Mouse (Mus musculus) MEL (cell line): ENCODE measurements at regions not wholly inside any gene's neighbourhood (a gene's known extent, or its start where the extent isn't known, plus 50 kb on each side); places are given as distances from the start of the nearest gene placed in this dataset.

Experiments used
- DNase-seq: peaks from one replicate; pipeline ENCODE4 v3.0.0; 2011; ENCODE audit warnings: low read depth, low spot score
- H3K27ac ChIP-seq: 2 replicates; pipeline ENCODE4 v1.5.1; 2012; ENCODE audit warnings: low read depth, mild to moderate bottlenecking, control low read depth, low read length, moderate library complexity; ENCODE audit not compliant: control insufficient read depth
- H3K27me3 ChIP-seq, 2 experiments: fragments of 150-350 bp in 1 of 2; sonication (generic) in 1 of 2; 2 replicates each; pipeline ENCODE4 v1.6.1; 2012; ENCODE audit warnings: low read length in 2 of 2, mild to moderate bottlenecking in 2 of 2, improper control_type of control experiment in 1 of 2, moderate library complexity in 1 of 2; ENCODE audit not compliant: insufficient read depth in 2 of 2, control insufficient read depth in 1 of 2
- H3K36me3 ChIP-seq, 2 experiments: 2 replicates each; pipeline ENCODE4 v1.6.1; 2012 to 2014; ENCODE audit warnings: low read length in 2 of 2, improper control_type of control experiment in 1 of 2, inconsistent platforms in 1 of 2, mild to moderate bottlenecking in 1 of 2; ENCODE audit not compliant: insufficient read depth in 2 of 2, control insufficient read depth in 1 of 2
- H3K4me1 ChIP-seq, 2 experiments: fragments of 150-350 bp in 1 of 2; sonication (generic) in 1 of 2; 2 replicates each; pipeline ENCODE4 v1.6.1; 2012; ENCODE audit warnings: low read length in 2 of 2, improper control_type of control experiment in 1 of 2, mild to moderate bottlenecking in 1 of 2; ENCODE audit not compliant: insufficient read depth in 2 of 2, control insufficient read depth in 1 of 2
- H3K4me3 ChIP-seq, 2 experiments: fragments of 150-350 bp in 1 of 2; sonication (generic) in 1 of 2; 2 replicates each; pipeline ENCODE4 v1.5.1; 2012; ENCODE audit warnings: low read depth in 2 of 2, low read length in 2 of 2, mild to moderate bottlenecking in 2 of 2, moderate library complexity in 2 of 2, control low read depth in 1 of 2, improper control_type of control experiment in 1 of 2; ENCODE audit not compliant: control insufficient read depth in 1 of 2, insufficient read depth in 1 of 2
- H3K79me2 ChIP-seq: 2 replicates; pipeline ENCODE4 v1.6.1; 2012; ENCODE audit warnings: mild to moderate bottlenecking, low read length, moderate library complexity; ENCODE audit not compliant: control insufficient read depth, poor library complexity, insufficient read depth
- H3K9ac ChIP-seq: 2 replicates; pipeline ENCODE4 v1.6.1; 2012; ENCODE audit warnings: low read depth, mild to moderate bottlenecking, control low read depth, low read length, moderate library complexity; ENCODE audit not compliant: control insufficient read depth, poor library complexity, severe bottlenecking
- H3K9me3 ChIP-seq: fragments of 150-350 bp; sonication (generic); replicated peaks from 2 replicates; pipeline ENCODE4 v1.6.1; 2012; ENCODE audit warnings: mild to moderate bottlenecking, low read length, improper control_type of control experiment, moderate library complexity; ENCODE audit not compliant: insufficient read depth
- BHLHE40 ChIP-seq: IDR thresholded peaks from 2 replicates; pipeline ENCODE4 v1.6.1; 2012; ENCODE audit warnings: low read depth, mild to moderate bottlenecking, inconsistent platforms, low read length, improper control_type of control experiment, borderline replicate concordance
- CHD1 ChIP-seq: IDR thresholded peaks from 2 replicates; pipeline ENCODE4 v1.6.1; 2012; ENCODE audit warnings: low read depth, mild to moderate bottlenecking, inconsistent platforms, low read length, improper control_type of control experiment
- CTCF ChIP-seq, 3 experiments: IDR thresholded peaks in 2 of 3; conservative IDR thresholded peaks in 1 of 3; 2 replicates each; pipeline ENCODE4 v1.5.1; 2011 to 2012; ENCODE audit warnings: low read length in 3 of 3, low read depth in 2 of 3, mild to moderate bottlenecking in 2 of 3, improper control_type of control experiment in 1 of 3, inconsistent platforms in 1 of 3, mixed read lengths in 1 of 3, moderate library complexity in 1 of 3; ENCODE audit not compliant: control insufficient read depth in 1 of 3, insufficient read depth in 1 of 3, poor library complexity in 1 of 3, severe bottlenecking in 1 of 3
- E2F4 ChIP-seq: IDR thresholded peaks from 2 replicates; pipeline ENCODE4 v1.6.1; 2011; ENCODE audit warnings: low read depth, low read length, improper control_type of control experiment, borderline replicate concordance
- ELF1 ChIP-seq: IDR thresholded peaks from 2 replicates; pipeline ENCODE4 v1.6.1; 2014; ENCODE audit warnings: low read depth, mild to moderate bottlenecking, inconsistent platforms, low read length, improper control_type of control experiment, moderate library complexity
- EP300 ChIP-seq, 2 experiments: IDR thresholded peaks; 2 replicates each; pipeline ENCODE4 v1.6.1; 2011; ENCODE audit warnings: improper control_type of control experiment in 2 of 2, low read length in 2 of 2, low read depth in 1 of 2, mild to moderate bottlenecking in 1 of 2
- ETS1 ChIP-seq: IDR thresholded peaks from 2 replicates; pipeline ENCODE4 v1.6.1; 2012; ENCODE audit warnings: low read depth, mild to moderate bottlenecking, inconsistent platforms, low read length, improper control_type of control experiment, moderate library complexity
- GABPA ChIP-seq: IDR thresholded peaks from 2 replicates; pipeline ENCODE4 v1.6.1; 2012; ENCODE audit warnings: low read depth, mild to moderate bottlenecking, inconsistent platforms, low read length, improper control_type of control experiment, moderate library complexity
- GATA1 ChIP-seq: IDR thresholded peaks from 2 replicates; pipeline ENCODE4 v1.6.1; 2011; ENCODE audit warnings: low read depth, low read length, improper control_type of control experiment
- HCFC1 ChIP-seq: IDR thresholded peaks from 2 replicates; pipeline ENCODE4 v1.6.1; 2012; ENCODE audit warnings: low read depth, mild to moderate bottlenecking, inconsistent platforms, low read length, improper control_type of control experiment, moderate library complexity
- JUND ChIP-seq: IDR thresholded peaks from 2 replicates; pipeline ENCODE4 v1.6.1; 2011; ENCODE audit warnings: low read depth, mild to moderate bottlenecking, improper control_type of control experiment, low read length
- MAZ ChIP-seq: IDR thresholded peaks from 2 replicates; pipeline ENCODE4 v1.6.1; 2012; ENCODE audit warnings: low read depth, mild to moderate bottlenecking, inconsistent platforms, low read length, improper control_type of control experiment
- MYC ChIP-seq: IDR thresholded peaks from 2 replicates; pipeline ENCODE4 v1.6.1; 2011; ENCODE audit warnings: low read depth, mild to moderate bottlenecking, low read length, improper control_type of control experiment, moderate library complexity
- POLR2AphosphoS5 ChIP-seq: IDR thresholded peaks from 2 replicates; pipeline ENCODE4 v1.6.1; 2012; ENCODE audit warnings: low read depth, borderline replicate concordance, mild to moderate bottlenecking, inconsistent platforms, low read length, moderate library complexity, mixed read lengths
- RAD21 ChIP-seq: IDR thresholded peaks from 2 replicates; pipeline ENCODE4 v1.6.1; 2011; ENCODE audit warnings: mild to moderate bottlenecking, low read depth, low read length, improper control_type of control experiment
- RCOR1 ChIP-seq: IDR thresholded peaks from 2 replicates; pipeline ENCODE4 v1.6.1; 2012; ENCODE audit warnings: low read depth, mild to moderate bottlenecking, inconsistent platforms, low read length, improper control_type of control experiment
- SIN3A ChIP-seq: IDR thresholded peaks from 2 replicates; pipeline ENCODE4 v1.6.1; 2012; ENCODE audit warnings: low read length, improper control_type of control experiment, inconsistent platforms
- TBP ChIP-seq: IDR thresholded peaks from 2 replicates; pipeline ENCODE4 v1.8.0; 2011; ENCODE audit warnings: low read depth, low read length, improper control_type of control experiment
- TCF12 ChIP-seq: IDR thresholded peaks from 2 replicates; pipeline ENCODE4 v1.6.1; 2014; ENCODE audit warnings: low read depth, mild to moderate bottlenecking, inconsistent platforms, low read length, improper control_type of control experiment, moderate library complexity
- UBTF ChIP-seq: IDR thresholded peaks from 2 replicates; pipeline ENCODE4 v1.6.1; 2012; ENCODE audit warnings: low read depth, mild to moderate bottlenecking, inconsistent platforms, low read length, improper control_type of control experiment, moderate library complexity, borderline replicate concordance; ENCODE audit not compliant: insufficient read depth
- USF1 ChIP-seq: IDR thresholded peaks from 2 replicates; pipeline ENCODE4 v1.6.1; 2014; ENCODE audit warnings: low read depth, mild to moderate bottlenecking, inconsistent platforms, low read length, improper control_type of control experiment, moderate library complexity
- USF2 ChIP-seq, 2 experiments: IDR thresholded peaks; 2 replicates each; pipeline ENCODE4 v1.6.1; 2011 to 2012; ENCODE audit warnings: improper control_type of control experiment in 2 of 2, low read length in 2 of 2, borderline replicate concordance in 1 of 2, inconsistent platforms in 1 of 2, low read depth in 1 of 2, mild to moderate bottlenecking in 1 of 2; ENCODE audit not compliant: insufficient read depth in 1 of 2
- ZC3H11A ChIP-seq: IDR thresholded peaks from 2 replicates; pipeline ENCODE4 v1.6.1; 2012; ENCODE audit warnings: low read depth, mild to moderate bottlenecking, inconsistent platforms, low read length, improper control_type of control experiment
- ZMIZ1 ChIP-seq: IDR thresholded peaks from 2 replicates; pipeline ENCODE4 v1.6.1; 2012; ENCODE audit warnings: low read depth, mild to moderate bottlenecking, inconsistent platforms, low read length, improper control_type of control experiment, moderate library complexity

DNA sequence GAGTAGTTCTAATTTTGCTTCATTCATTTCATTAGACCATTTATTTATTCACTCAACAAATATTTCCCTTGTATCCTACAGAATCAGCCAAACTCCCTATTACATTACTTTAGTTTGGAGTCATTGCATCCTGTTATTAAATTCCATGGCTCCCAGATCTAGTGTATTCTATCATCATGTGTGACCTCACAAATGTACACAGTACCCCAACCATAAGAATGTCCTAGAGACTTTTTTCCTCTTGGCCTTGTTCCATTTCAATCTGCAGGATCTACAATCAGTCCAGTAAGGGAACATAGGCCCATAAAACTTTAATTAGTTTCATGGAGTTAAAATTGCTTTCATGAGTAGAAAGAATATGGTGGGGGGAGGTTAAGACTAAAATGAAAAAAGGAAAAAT, 301.2 kb downstream of the Cdk5rap2 start:
- DNase-seq, result no peak
- Histone ChIP-seq H3K79me2 (no peaks in the 10 kb centered on the region), H3K4me3 (no peak overlapping the region), H3K36me3 (no peaks in the 10 kb centered on the region), H3K9me3 (no peaks in the 10 kb centered on the region), H3K27me3 (no peaks in the 10 kb centered on the region), H3K9ac (no peak overlapping the region), H3K4me1 (no peaks in the 10 kb centered on the region)
- TF ChIP-seq SIN3A (no peak), BHLHE40 (no peak), CHD1 (no peak), ELF1 (no peak)
- TF ChIP-seq, all 39 proteins: peak for 0
- no peak overlapping the region for H3K27ac ChIP-seq

DNA sequence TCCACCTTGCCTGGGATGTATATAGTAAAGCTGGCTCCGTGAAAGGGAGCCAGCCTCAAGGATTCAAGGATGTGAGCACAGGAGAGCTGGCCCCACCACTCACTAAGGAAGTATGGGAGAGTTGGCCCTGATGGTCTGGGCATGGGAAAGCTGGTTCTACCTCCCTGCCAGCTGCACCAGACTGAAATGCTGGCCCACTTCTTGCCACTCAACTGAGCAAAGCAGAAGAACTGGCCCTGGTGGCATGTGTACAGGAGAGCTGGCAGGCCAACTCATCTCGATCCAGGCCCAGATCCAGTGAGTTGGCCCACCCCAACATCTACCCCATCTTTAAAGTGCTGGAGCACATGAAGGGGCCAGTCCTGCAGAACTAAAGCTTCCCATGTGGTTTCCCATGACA, 304.5 kb downstream of the Cdk5rap2 start:
- Histone ChIP-seq H3K4me3 (no peak overlapping the region), H3K36me3 (no peaks in the 10 kb centered on the region), H3K4me1 (no peaks in the 10 kb centered on the region)
- no peak for TF ChIP-seq BHLHE40
- TF ChIP-seq EP300 (IDR thresholded peaks at IDR 0.05; ENCODE audit: low read depth in 1 of 2, low read length in 2 of 2), result no peak
- no peak for TF ChIP-seq ZC3H11A
- no peak for TF ChIP-seq MAZ
- TF ChIP-seq SIN3A, result no peak
- TF ChIP-seq CTCF (IDR thresholded peaks at IDR 0.05 in 2 of 3, conservative IDR thresholded peaks at IDR 0.05 in 1 of 3; ENCODE audit: control insufficient read depth in 1 of 3, insufficient read depth in 1 of 3, low read depth in 2 of 3, low read length in 3 of 3, poor library complexity in 1 of 3, severe bottlenecking in 1 of 3), result no peak
- TF ChIP-seq JUND, result no peak
- TF ChIP-seq E2F4, result no peak
- TF ChIP-seq UBTF, result no peak
- no peak for TF ChIP-seq GATA1
- TF ChIP-seq, all 39 proteins: peak for 0
- DNase-seq, result no peak
- Histone ChIP-seq H3K79me2 (no peaks in the 10 kb centered on the region), H3K27ac (no peak overlapping the region), H3K9ac (no peak overlapping the region), H3K27me3 (no peaks in the 10 kb centered on the region), H3K9me3 (no peaks in the 10 kb centered on the region)

DNA sequence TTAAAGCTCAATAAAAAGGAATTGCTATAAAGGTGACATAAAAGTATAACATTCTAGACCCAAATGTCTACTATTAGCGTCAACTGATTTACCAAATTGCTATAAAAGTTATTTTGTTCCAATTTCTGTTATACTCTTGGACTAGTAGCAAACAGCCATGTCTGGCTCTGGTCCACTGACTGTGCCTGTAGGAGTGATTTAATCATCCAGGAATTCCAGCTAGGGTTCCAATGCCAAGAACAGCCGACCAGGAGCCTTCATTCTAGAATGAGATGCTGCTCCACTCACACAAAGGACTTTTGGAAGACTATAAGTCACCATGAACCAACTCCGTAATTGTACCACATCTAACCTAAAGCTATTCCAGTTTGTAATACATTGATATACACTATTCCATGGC, 312.9 kb downstream of the Cdk5rap2 start:
- H3K27me3 ChIP-seq, result no peaks in the 10 kb centered on the region
- H3K9me3 ChIP-seq, result no peaks in the 10 kb centered on the region; the same call in 1 of the 2 replicates
- no peak overlapping the region for H3K9ac ChIP-seq
- H3K36me3 ChIP-seq, result no peaks in the 10 kb centered on the region
- H3K79me2 ChIP-seq, result no peaks in the 10 kb centered on the region
- H3K27ac ChIP-seq, result no peak overlapping the region
- no peak for DNase-seq
- no peaks in the 10 kb centered on the region for H3K4me1 ChIP-seq
- no peak overlapping the region for H3K4me3 ChIP-seq
- TF ChIP-seq ZMIZ1 (no peak), EP300 (IDR thresholded peaks at IDR 0.05; ENCODE audit: low read depth in 1 of 2, low read length in 2 of 2) (no peak), UBTF (no peak), RAD21 (no peak), CTCF (IDR thresholded peaks at IDR 0.05 in 2 of 3, conservative IDR thresholded peaks at IDR 0.05 in 1 of 3; ENCODE audit: control insufficient read depth in 1 of 3, insufficient read depth in 1 of 3, low read depth in 2 of 3, low read length in 3 of 3, poor library complexity in 1 of 3, severe bottlenecking in 1 of 3) (no peak), TCF12 (no peak), POLR2AphosphoS5 (no peak), MAZ (no peak), CHD1 (no peak), HCFC1 (no peak), USF1 (no peak), GATA1 (no peak), USF2 (IDR thresholded peaks at IDR 0.05; ENCODE audit: borderline replicate concordance in 1 of 2, insufficient read depth in 1 of 2, low read depth in 1 of 2, low read length in 2 of 2) (no peak), GABPA (no peak), TBP (no peak), JUND (no peak), RCOR1 (no peak), MYC (no peak), ETS1 (no peak)
